Mouse (Mus musculus): ENCODE data around the gene Uhrf1bp1.

- TF ChIP-seq CTCF (IDR thresholded peaks at IDR 0.05 in 2 of 3, conservative IDR thresholded peaks at IDR 0.05 in 1 of 3; ENCODE audit: control insufficient read depth in 1 of 3, insufficient read depth in 1 of 3, low read depth in 2 of 3, low read length in 3 of 3, poor library complexity in 1 of 3, severe bottlenecking in 1 of 3) (no peak), BHLHE40 (IDR thresholded peaks at IDR 0.05; ENCODE audit: borderline replicate concordance, low read depth, low read length) (no peak), UBTF (IDR thresholded peaks at IDR 0.05; ENCODE audit: borderline replicate concordance, insufficient read depth, low read depth, low read length) (no peak), ZC3H11A (IDR thresholded peaks at IDR 0.05; ENCODE audit: low read depth, low read length) (peak; percentile 39; the same call in 1 of the 2 replicates), USF1 (IDR thresholded peaks at IDR 0.05; ENCODE audit: low read depth, low read length) (peak; percentile 45; the same call in 1 of the 2 replicates)
These were observed 16.6 kb upstream of the Uhrf1bp1 start for GRCm38 (mm10) chr17:27839469-27840252.

All from MEL (cell line).